Mouse (Mus musculus): ENCODE results near the gene Kin. TPM values are rescaled to one million over a fixed set of nuclear protein-coding genes. Genes with fewer than 3 reads are reported as not detected.

The Kin gene
- total and polyA plus RNA-seq, 2 experiments from 2014 or later = 17.5 to 17.9 TPM

DNA sequence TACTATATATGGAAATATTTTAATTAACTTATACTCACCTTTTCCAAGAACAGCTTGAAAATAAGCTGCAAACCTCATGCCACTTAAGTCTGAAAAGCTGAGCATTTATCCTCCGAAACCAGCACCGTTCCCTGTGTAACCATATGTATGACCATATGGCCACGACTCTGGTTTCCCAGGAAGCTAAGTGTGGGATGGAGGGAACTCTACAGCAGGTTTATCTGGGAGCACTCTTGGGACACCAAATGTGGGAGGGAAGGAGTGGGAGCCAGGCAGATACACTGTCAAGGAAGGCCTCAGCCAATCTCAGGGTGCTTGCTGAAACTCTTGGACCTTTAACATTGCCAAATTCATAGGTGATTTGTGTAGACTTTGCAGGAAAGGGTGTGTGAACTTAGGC lies 29.5 kb upstream of the Kin start:
- H3K4me2 ChIP-seq (ENCODE audit: low read depth) = no peak overlapping the region
- H3K27me3 ChIP-seq (ENCODE audit: insufficient read depth, low read length) = no peaks in the 10 kb centered on the region
- peak; percentile 18 for DNase-seq
- ATAC-seq = no peak
- no peak for TF ChIP-seq CTCF (IDR thresholded peaks at IDR 0.05; ENCODE audit: low read depth)
- H3K4me1 ChIP-seq (ENCODE audit: insufficient read depth) = no peaks in the 10 kb centered on the region; the same call in none of the 2 replicates
- H3K36me3 ChIP-seq (ENCODE audit: insufficient read depth) = peaks cover 18% of the 10 kb centered on the region
- H3K27ac ChIP-seq (ENCODE audit: low read depth, low read length) = no peak overlapping the region
- H3K9me3 ChIP-seq (ENCODE audit: low read length) = no peaks in the 10 kb centered on the region
- no peak overlapping the region for H3K9ac ChIP-seq
- no peak overlapping the region for H3K4me3 ChIP-seq (ENCODE audit: low read depth, low read length)
- WGBS = 76% methylated on average over 3 of the region's 3 CpGs

DNA sequence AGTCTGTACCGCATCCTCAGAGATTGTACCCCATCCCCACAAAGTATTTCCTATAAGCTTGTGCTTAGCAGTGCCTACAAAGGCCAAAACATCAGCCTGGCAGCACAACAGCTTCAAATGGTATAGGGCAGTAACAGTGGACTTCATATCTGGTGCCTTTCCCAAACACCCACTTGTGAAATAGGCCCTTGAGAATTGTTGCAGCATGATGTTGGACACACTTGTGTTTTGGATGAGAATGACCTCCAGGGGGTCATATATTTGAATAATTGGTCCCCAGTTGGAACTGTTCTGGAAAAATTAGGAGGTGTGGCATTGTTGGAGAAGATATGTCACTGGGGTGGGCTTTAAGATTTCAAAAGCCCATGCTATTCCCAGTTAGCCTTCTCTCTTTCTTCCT lies 28.4 kb upstream of the Kin start:
- TF ChIP-seq CTCF (IDR thresholded peaks at IDR 0.05; ENCODE audit: low read depth) = no peak
- WGBS = 100% methylated on average over 1 of the region's 1 CpGs
- no peaks in the 10 kb centered on the region for H3K27me3 ChIP-seq (ENCODE audit: insufficient read depth, low read length)
- H3K9ac ChIP-seq = no peak overlapping the region
- no peak overlapping the region for H3K27ac ChIP-seq (ENCODE audit: low read depth, low read length)
- ATAC-seq = no peak
- H3K4me1 ChIP-seq (ENCODE audit: insufficient read depth) = no peaks in the 10 kb centered on the region; the same call in 1 of the 2 replicates
- H3K36me3 ChIP-seq (ENCODE audit: insufficient read depth) = peaks cover 26% of the 10 kb centered on the region
- no peaks in the 10 kb centered on the region for H3K9me3 ChIP-seq (ENCODE audit: low read length)
- no peak overlapping the region for H3K4me3 ChIP-seq (ENCODE audit: low read depth, low read length)
- no peak overlapping the region for H3K4me2 ChIP-seq (ENCODE audit: low read depth)
- DNase-seq = no peak

DNA sequence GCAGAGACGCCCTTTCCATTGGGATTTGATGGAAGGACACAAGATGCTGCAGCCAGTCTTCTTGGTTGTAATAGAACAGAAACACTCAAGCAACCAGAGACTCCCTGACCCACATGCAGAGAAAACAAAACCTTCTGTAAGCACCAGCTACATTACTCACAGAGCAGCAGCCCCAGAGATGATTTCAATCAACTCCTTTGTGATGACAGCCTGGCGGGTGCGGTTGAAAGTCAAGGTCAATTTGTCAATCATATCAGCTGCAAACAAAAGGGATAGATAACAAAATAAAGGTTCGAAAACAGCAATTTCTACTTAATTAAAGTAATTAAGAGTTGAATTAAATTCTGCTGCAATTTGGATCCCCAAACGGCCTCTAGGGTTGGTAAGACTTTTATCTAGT lies 21.6 kb upstream of the Kin start:
- peaks cover 78% of the 10 kb centered on the region for H3K36me3 ChIP-seq (ENCODE audit: insufficient read depth)
- DNase-seq (no peak), ATAC-seq (no peak)
- H3K4me1 ChIP-seq (ENCODE audit: insufficient read depth) = no peaks in the 10 kb centered on the region
- H3K4me2 ChIP-seq (ENCODE audit: low read depth) = no peak overlapping the region
- no peaks in the 10 kb centered on the region for H3K9me3 ChIP-seq (ENCODE audit: low read length)
- H3K9ac ChIP-seq = no peak overlapping the region
- H3K4me3 ChIP-seq (ENCODE audit: low read depth, low read length) = no peak overlapping the region
- no peak overlapping the region for H3K27ac ChIP-seq (ENCODE audit: low read depth, low read length)
- 83% methylated on average over 5 of the region's 5 CpGs for WGBS
- no peak for TF ChIP-seq CTCF (IDR thresholded peaks at IDR 0.05; ENCODE audit: low read depth)
- no peaks in the 10 kb centered on the region for H3K27me3 ChIP-seq (ENCODE audit: insufficient read depth, low read length)

DNA sequence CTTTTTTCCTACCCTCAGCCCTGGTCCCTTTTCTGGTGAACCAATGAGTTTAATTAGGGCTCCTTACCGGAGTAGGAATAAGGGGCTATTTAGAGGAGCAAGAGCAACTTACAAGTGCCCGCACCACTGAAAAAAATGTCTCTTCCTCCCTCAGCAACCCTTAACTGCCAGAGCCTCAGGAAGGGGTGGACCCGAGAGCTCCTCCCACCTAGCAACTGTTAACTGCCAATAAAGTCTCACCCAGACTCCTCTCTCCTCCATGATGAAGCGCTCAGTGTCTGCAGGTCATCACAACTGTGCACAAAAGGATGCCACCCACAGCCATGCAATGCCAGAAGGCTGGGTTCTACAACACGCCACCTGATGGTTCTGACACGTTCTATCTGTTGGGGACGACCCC lies 8.6 kb upstream of the Kin start:
- no peak for ATAC-seq

DNA sequence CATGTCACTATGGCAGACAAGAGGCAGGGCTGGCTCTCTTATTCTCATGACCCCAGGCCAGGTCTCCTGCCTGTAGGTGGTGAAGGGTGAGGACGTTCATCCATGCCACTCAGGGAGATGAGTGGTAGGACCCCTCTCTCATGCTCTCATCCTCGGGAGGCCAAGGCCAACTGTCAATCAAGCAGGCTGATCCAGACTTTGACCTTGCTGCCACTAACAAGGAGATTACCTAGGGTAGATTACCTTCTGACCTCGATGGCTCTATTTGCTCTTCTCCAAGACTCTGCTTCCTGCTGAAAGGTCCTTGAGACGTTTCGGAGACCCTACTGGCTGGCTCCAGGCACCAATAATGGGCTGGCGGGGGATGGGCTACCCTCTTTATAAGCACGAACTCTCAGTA lies 5.9 kb upstream of the Kin start:
- 81% methylated on average over 7 of the region's 7 CpGs for WGBS
- no peak overlapping the region for H3K4me3 ChIP-seq (ENCODE audit: low read depth, low read length)
- H3K27me3 ChIP-seq (ENCODE audit: insufficient read depth, low read length) = no peaks in the 10 kb centered on the region
- no peak overlapping the region for H3K9ac ChIP-seq
- no peaks in the 10 kb centered on the region; the same call in 1 of the 2 replicates for H3K36me3 ChIP-seq (ENCODE audit: insufficient read depth)
- H3K4me2 ChIP-seq (ENCODE audit: low read depth) = no peak overlapping the region
- no peak for ATAC-seq
- no peaks in the 10 kb centered on the region for H3K9me3 ChIP-seq (ENCODE audit: low read length)
- no peak for TF ChIP-seq CTCF (IDR thresholded peaks at IDR 0.05; ENCODE audit: low read depth)
- no peak overlapping the region for H3K27ac ChIP-seq (ENCODE audit: low read depth, low read length)
- peaks cover 20% of the 10 kb centered on the region for H3K4me1 ChIP-seq (ENCODE audit: insufficient read depth)
- no peak for DNase-seq

More for the DNA sequence above, 8.6 kb upstream of the Kin start:
- Histone ChIP-seq H3K9me3 (ENCODE audit: low read length) (no peaks in the 10 kb centered on the region), H3K27me3 (ENCODE audit: insufficient read depth, low read length) (no peaks in the 10 kb centered on the region), H3K4me2 (ENCODE audit: low read depth) (no peak overlapping the region), H3K27ac (ENCODE audit: low read depth, low read length) (no peak overlapping the region), H3K36me3 (ENCODE audit: insufficient read depth) (peaks cover 18% of the 10 kb centered on the region), H3K4me3 (ENCODE audit: low read depth, low read length) (no peak overlapping the region), H3K9ac (no peak overlapping the region), H3K4me1 (ENCODE audit: insufficient read depth) (no peaks in the 10 kb centered on the region)
- TF ChIP-seq CTCF (IDR thresholded peaks at IDR 0.05; ENCODE audit: low read depth) = no peak
- no peak for DNase-seq
- WGBS = 92% methylated on average over 7 of the region's 7 CpGs

DNA sequence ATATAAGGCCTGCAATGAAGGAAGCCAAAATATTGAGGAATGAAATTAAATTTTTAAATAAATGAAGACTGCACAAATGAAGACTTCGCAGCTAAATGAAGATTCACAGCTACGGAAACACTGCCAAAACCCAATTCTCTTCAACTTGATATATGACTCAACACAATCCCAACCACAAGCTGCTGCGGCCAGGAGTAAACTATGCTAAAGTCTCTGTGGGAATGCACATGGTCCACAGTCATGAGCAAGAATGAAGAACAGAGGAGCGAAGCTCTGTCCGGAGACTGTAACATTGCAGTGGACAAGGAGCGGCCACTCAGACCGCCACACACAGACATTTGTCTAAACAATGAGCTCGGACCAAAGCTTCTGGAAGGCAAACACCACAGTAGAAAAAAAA lies 3.7 kb upstream of the Kin start:
- no peak for DNase-seq
- H3K4me2 ChIP-seq (ENCODE audit: low read depth) = no peak overlapping the region
- ATAC-seq = no peak
- 88% methylated on average over 8 of the region's 8 CpGs for WGBS
- H3K9me3 ChIP-seq (ENCODE audit: low read length) = no peaks in the 10 kb centered on the region
- no peaks in the 10 kb centered on the region for H3K27me3 ChIP-seq (ENCODE audit: insufficient read depth, low read length)
- no peak for TF ChIP-seq CTCF (IDR thresholded peaks at IDR 0.05; ENCODE audit: low read depth)
- no peak overlapping the region for H3K4me3 ChIP-seq (ENCODE audit: low read depth, low read length)
- H3K36me3 ChIP-seq (ENCODE audit: insufficient read depth) = no peaks in the 10 kb centered on the region; the same call in 1 of the 2 replicates
- H3K9ac ChIP-seq = no peak overlapping the region
- no peak overlapping the region for H3K27ac ChIP-seq (ENCODE audit: low read depth, low read length)
- H3K4me1 ChIP-seq (ENCODE audit: insufficient read depth) = peaks cover 26% of the 10 kb centered on the region

DNA sequence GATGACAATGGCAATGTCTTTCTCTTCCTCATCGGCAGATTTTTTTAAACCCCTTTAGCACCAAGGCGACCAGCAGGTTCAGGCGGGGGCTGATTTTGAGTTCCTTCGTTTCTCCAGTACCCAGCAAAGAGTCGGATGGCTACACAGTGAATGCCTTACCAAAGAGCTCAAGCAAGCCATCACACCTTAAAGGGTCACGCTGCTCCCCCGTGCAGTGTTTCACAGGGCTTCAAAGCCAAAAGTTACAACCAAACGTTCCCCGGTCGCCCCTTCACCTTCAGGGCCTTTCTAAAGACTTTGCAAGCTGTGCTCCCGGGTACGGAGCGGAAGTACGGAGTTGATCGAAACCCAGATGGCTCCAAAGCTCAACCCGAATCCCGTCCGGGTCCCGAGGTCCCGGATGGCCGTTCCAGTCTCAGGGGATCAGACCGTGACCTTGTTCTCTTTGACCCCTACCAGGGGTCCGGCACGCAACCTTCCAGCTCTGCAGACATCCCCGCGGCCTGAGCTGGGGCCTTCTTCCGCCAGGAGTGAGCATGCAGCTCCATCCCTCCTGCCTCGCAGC lies 566 bp upstream of the Kin start:
- Histone ChIP-seq H3K27ac (ENCODE audit: low read depth, low read length) (peak overlapping the region; percentile 97), H3K4me2 (ENCODE audit: low read depth) (peak overlapping the region; percentile 65), H3K9ac (peak overlapping the region; percentile 98), H3K27me3 (ENCODE audit: insufficient read depth, low read length) (no peaks in the 10 kb centered on the region), H3K36me3 (ENCODE audit: insufficient read depth) (no peaks in the 10 kb centered on the region; the same call in none of the 2 replicates), H3K4me1 (ENCODE audit: insufficient read depth) (peaks cover 28% of the 10 kb centered on the region), H3K9me3 (ENCODE audit: low read length) (no peaks in the 10 kb centered on the region), H3K4me3 (ENCODE audit: low read depth, low read length) (peak overlapping the region; percentile 93)
- ATAC-seq (no peak; the same call in 1 of the 2 replicates), DNase-seq (no peak)
- 3% methylated on average over 28 of the region's 28 CpGs for WGBS
- TF ChIP-seq CTCF (IDR thresholded peaks at IDR 0.05; ENCODE audit: low read depth) = no peak

All from forebrain, postnatal 0 days (tissue).